Mouse (Mus musculus): ENCODE data around the gene Gm14862.
"Not testable (repeated sequence)": the region's sequence is repeated elsewhere in the genome, so short reads cannot be mapped to it uniquely, and the experiment has no call there.

The Gm14862 gene

GRCm38 (mm10) chrX:9256766-9257165 lies at the start of gene Gm14862:
TSS of gene Gm14862 (minus strand) at chrX:9256899.
- DNase-seq (ENCODE audit: low read depth in 2 of 2, low spot score in 2 of 2), result no peak

- no peak for DNase-seq (ENCODE audit: low read depth in 2 of 2, low spot score in 2 of 2)
These were observed 46.8 kb upstream of the Gm14862 start for GRCm38 (mm10) chrX:9303455-9303854.

- no peak for DNase-seq (ENCODE audit: low read depth in 2 of 2, low spot score in 2 of 2)
These were observed 46.1 kb upstream of the Gm14862 start for GRCm38 (mm10) chrX:9302791-9303190.

GRCm38 (mm10) chrX:9298413-9298864 lies 41.7 kb upstream of the Gm14862 start:
- DNase-seq (ENCODE audit: low read depth in 2 of 2, low spot score in 2 of 2), result no peak

- DNase-seq (ENCODE audit: low read depth in 2 of 2, low spot score in 2 of 2), result not testable (repeated sequence)
These were observed 36.6 kb upstream of the Gm14862 start for GRCm38 (mm10) chrX:9293140-9293829.

DNA sequence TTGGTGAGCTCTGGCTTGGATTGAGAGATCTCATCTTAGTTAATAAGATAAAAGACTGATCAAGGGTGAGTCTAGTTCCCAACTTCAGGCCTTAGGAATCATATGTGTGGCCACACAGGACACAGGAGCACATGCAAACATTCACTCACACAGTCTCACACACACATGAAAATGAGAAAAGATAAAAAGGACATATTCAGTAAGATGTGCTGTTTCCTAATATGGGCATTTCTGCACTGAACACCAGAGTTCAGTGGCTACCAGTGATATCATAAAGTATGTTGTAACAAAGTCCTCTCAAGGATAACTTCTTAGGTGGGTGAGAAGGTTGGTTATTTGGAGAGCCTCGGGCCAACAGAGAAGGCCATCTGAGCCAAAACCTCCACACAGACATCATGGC lies 26.8 kb upstream of the Gm14862 start, which contains the start of gene H2al1m:
TSS of gene H2al1m (plus strand) at position 301 of the 400 bp plus-strand sequence.
- not testable (repeated sequence) for DNase-seq (ENCODE audit: low read depth in 2 of 2, low spot score in 2 of 2)

GRCm38 (mm10) chrX:9274321-9274720 lies 17.6 kb upstream of the Gm14862 start:
- no peak for DNase-seq (ENCODE audit: low read depth in 2 of 2, low spot score in 2 of 2)

- no peak for DNase-seq (ENCODE audit: low read depth in 2 of 2, low spot score in 2 of 2)
These were observed 16.8 kb upstream of the Gm14862 start for GRCm38 (mm10) chrX:9273377-9274002.

- DNase-seq (ENCODE audit: low read depth in 2 of 2, low spot score in 2 of 2), result peak; percentile 15 to 29
These were observed 16.0 kb upstream of the Gm14862 start, which contains the start of gene Xk for GRCm38 (mm10) chrX:9272460-9273361. TSS of gene Xk (plus strand) at chrX:9272756.

- no peak for DNase-seq (ENCODE audit: low read depth in 2 of 2, low spot score in 2 of 2)
These were observed 15.3 kb upstream of the Gm14862 start for GRCm38 (mm10) chrX:9271947-9272459.

GRCm38 (mm10) chrX:9271112-9271511 lies 14.4 kb upstream of the Gm14862 start:
- no peak for DNase-seq (ENCODE audit: low read depth in 2 of 2, low spot score in 2 of 2)

GRCm38 (mm10) chrX:9259267-9259666 lies 2.6 kb upstream of the Gm14862 start:
- DNase-seq (ENCODE audit: low read depth in 2 of 2, low spot score in 2 of 2), result no peak

- no peak for DNase-seq (ENCODE audit: low read depth in 2 of 2, low spot score in 2 of 2)
These were observed 1.1 kb upstream of the Gm14862 start for GRCm38 (mm10) chrX:9257831-9258230.

DNA sequence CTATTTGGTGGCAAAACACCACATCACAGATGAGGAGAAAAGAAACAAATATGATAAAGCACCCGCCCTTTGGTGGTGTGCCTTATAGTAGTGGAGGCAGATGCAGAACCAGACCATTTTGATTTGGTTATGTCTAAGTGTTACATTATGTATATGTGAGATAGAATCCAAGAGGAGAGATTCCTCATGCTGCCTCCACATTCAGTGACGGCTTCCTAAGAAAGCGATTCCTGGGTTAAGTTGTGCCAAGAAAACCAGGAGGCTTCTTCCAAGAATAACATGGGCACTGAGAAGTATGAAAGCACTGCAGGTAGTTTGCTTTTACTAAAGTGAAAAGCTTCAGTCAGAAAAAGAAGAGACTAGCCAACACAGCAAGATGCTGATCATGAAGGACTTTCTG lies 1.8 kb downstream of the Gm14862 start:
- no peak for DNase-seq (ENCODE audit: low read depth in 2 of 2, low spot score in 2 of 2)

DNA sequence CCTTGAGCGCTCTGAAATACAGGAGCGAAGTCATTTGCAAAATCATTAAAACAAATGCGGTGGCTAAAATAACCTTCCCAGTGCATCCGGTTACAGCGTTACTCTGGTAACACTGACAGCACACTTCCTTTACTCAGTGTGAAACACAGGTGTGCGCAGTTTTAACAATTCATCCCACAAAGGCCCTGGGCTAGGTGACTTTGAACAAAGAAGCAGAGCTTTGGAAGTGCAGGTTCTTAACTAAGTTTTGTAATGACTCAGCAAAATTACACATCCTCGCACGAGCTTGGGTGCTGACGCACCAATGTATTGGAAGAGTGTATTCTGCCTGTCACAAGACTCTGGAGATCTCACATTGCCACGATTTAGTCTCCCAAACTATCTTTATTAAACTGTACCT lies 2.7 kb downstream of the Gm14862 start:
- no peak for DNase-seq (ENCODE audit: low read depth in 2 of 2, low spot score in 2 of 2)

DNA sequence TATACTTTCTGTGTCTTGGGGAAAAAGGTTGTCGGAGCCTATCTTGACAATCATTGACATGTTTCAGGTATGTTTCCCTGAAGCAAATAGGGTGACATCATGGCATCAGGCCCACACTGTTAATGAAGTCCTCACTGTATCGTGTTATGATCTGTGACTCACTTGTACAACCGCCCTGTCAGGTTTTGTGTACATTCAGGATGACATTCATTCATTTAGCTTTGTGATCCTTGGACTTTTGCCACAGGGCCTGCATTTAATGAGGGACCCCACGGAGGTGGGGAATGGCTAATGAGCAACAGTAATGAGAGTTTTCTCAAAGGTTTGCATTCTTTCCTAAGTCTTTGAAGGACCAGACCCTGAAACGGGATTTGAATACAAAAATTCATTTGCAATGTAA lies 7.8 kb downstream of the Gm14862 start:
- no peak for DNase-seq (ENCODE audit: low read depth in 2 of 2, low spot score in 2 of 2)

DNA sequence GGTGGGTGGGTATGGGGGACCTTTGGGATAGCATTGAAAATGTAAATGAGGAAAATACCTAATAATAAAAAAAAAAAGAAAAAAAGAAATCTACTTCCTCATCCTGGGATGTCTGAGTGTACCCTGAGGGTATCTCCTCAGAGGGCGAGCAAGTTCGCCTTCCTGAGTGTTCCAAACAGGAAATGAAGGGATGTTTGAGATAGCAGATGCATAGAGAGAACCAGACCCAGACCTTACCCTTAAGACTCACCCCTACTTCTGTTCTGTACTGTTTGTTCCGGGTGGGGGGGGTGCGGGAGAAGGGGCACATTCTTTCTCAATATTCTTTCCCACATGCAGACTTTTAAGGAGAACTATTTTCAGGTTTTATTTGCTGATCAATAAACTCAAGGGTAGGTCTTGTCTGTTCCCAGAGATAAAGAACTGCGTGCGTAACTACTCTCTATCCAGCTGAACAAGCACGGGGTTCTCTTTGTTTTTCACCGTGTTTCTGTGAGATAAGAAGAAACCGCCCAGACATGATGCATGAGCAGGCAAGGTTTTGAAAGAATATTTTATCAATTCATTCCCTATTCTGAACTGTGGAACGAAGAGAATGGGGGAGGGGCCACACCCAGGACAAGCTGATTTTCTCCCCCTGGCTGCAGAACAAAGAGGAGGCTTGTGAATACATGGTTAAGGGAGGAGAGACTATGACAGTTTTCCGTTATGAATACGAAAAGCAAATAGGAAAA lies 11.9 kb downstream of the Gm14862 start:
- DNase-seq (ENCODE audit: low read depth in 2 of 2, low spot score in 2 of 2), result no peak

DNA sequence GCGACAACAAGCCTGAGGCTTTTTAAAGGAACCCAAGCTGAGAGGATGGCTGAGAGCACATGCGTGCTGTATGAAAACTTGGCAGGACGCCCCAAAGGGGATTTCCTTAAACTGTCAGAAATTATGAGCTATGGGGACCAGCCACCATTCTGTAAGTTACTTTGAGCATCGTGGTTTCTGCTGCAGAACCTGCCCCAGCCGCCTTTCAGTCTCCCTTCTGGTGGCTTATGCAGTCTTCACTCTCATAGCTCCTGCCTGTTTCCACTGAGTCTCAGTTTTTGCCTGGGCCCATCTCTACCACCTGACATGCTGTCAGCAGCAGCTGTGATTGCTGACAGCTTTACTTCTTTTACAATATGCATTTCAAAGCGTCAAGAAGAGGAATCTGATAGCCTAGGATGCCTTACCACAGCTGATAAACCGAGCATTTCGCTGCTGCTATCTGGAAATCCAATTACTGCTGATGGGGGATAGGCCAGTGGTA lies 13.3 kb downstream of the Gm14862 start:
- DNase-seq (ENCODE audit: low read depth in 2 of 2, low spot score in 2 of 2), result no peak

GRCm38 (mm10) chrX:9240737-9241591 lies 15.7 kb downstream of the Gm14862 start:
- DNase-seq (ENCODE audit: low read depth in 2 of 2, low spot score in 2 of 2), result no peak

GRCm38 (mm10) chrX:9227105-9227504 lies 29.6 kb downstream of the Gm14862 start:
- no peak for DNase-seq (ENCODE audit: low read depth in 2 of 2, low spot score in 2 of 2)

Data from CD8-positive naive resting alpha-beta T cell, adult 2 months (primary cell).